Mouse (Mus musculus) Muller cell, postnatal 12 days (primary cell): Measurements from ENCODE around the gene Slc24a2.

Experiments used
- DNase-seq: peaks from one replicate; pipeline ENCODE4 v3.0.0-alpha.2; 2015; ENCODE audit errors: inconsistent ontology term

Slc24a2 gene

GRCm38 (mm10) chr4:87229960-87230551, at the start of gene Slc24a2:
Gene Slc24a2, minus strand, starts transcription at chr4:87230477.
- DNase-seq: peak; percentile 77

GRCm38 (mm10) chr4:87274825-87275224, 44.5 kb upstream of the Slc24a2 start:
- no peak for DNase-seq

- DNase-seq: no peak
Measured at GRCm38 (mm10) chr4:87274276-87274675, 44.0 kb upstream of the Slc24a2 start.

- DNase-seq: no peak
Measured at GRCm38 (mm10) chr4:87273476-87273875, 43.2 kb upstream of the Slc24a2 start.

GRCm38 (mm10) chr4:87229224-87229959, 885 bp downstream of the Slc24a2 start:
- DNase-seq: no peak

- peak; percentile 42 for DNase-seq
Measured at GRCm38 (mm10) chr4:87221586-87221985, 8.7 kb downstream of the Slc24a2 start.

- DNase-seq: no peak
Measured at GRCm38 (mm10) chr4:87218196-87218595, 12.1 kb downstream of the Slc24a2 start.

GRCm38 (mm10) chr4:87211344-87211978, 18.8 kb downstream of the Slc24a2 start:
- DNase-seq: no peak

- no peak for DNase-seq
Measured at GRCm38 (mm10) chr4:87210533-87210932, 19.7 kb downstream of the Slc24a2 start.

GRCm38 (mm10) chr4:87202081-87202480, 28.2 kb downstream of the Slc24a2 start:
- no peak for DNase-seq

- no peak for DNase-seq
Measured at GRCm38 (mm10) chr4:87201229-87201628, 29.0 kb downstream of the Slc24a2 start.

GRCm38 (mm10) chr4:87184147-87184930, 45.9 kb downstream of the Slc24a2 start:
- DNase-seq: no peak

- no peak for DNase-seq
Measured at GRCm38 (mm10) chr4:87177116-87177515, 53.2 kb downstream of the Slc24a2 start.

GRCm38 (mm10) chr4:87163945-87164344, 66.3 kb downstream of the Slc24a2 start:
- no peak for DNase-seq

GRCm38 (mm10) chr4:87158053-87158452, 72.2 kb downstream of the Slc24a2 start:
- DNase-seq: no peak

GRCm38 (mm10) chr4:87151990-87152389, 78.3 kb downstream of the Slc24a2 start:
- no peak for DNase-seq

GRCm38 (mm10) chr4:87149584-87149983, 80.7 kb downstream of the Slc24a2 start:
- no peak for DNase-seq

- peak; percentile 94 for DNase-seq
Measured at GRCm38 (mm10) chr4:87141590-87142365, 88.5 kb downstream of the Slc24a2 start.

- peak; percentile 92 for DNase-seq
Measured at GRCm38 (mm10) chr4:87140901-87141300, 89.4 kb downstream of the Slc24a2 start.

GRCm38 (mm10) chr4:87132525-87132924, 97.8 kb downstream of the Slc24a2 start:
- DNase-seq: no peak

- no peak for DNase-seq
Measured at GRCm38 (mm10) chr4:87126756-87127155, 103.5 kb downstream of the Slc24a2 start.
